Mouse (Mus musculus): ENCODE data around the gene Gm45234.

Gene Gm45234

GRCm38 (mm10) chr6:124740211-124740887 lies 15.5 kb downstream of the Gm45234 start:
- in situ Hi-C loops (cut with MboI, MseI), result no loop called here

GRCm38 (mm10) chr6:124739231-124739796 lies 16.5 kb downstream of the Gm45234 start:
- in situ Hi-C loops (cut with MboI, MseI), result no loop called here

GRCm38 (mm10) chr6:124738511-124739023 lies 17.3 kb downstream of the Gm45234 start, which contains the start of gene Ptpn6:
Gene Ptpn6 (minus strand): TSS chr6:124738714.
- in situ Hi-C loops (cut with MboI, MseI), result no loop called here

GRCm38 (mm10) chr6:124737040-124737439 lies 18.8 kb downstream of the Gm45234 start:
- in situ Hi-C loops (cut with MboI, MseI), result no loop called here

- in situ Hi-C loops (cut with MboI, MseI), result no loop called here
These were observed 21.4 kb downstream of the Gm45234 start for GRCm38 (mm10) chr6:124734417-124734816.

GRCm38 (mm10) chr6:124732476-124733370 lies 23.1 kb downstream of the Gm45234 start:
- in situ Hi-C loops (cut with MboI, MseI), result no loop called here

- in situ Hi-C loops (cut with MboI, MseI), result no loop called here
These were observed 24.8 kb downstream of the Gm45234 start for GRCm38 (mm10) chr6:124731038-124731437.

GRCm38 (mm10) chr6:124729850-124730705 lies 25.7 kb downstream of the Gm45234 start:
- in situ Hi-C loops (cut with MboI, MseI), result no loop called here

GRCm38 (mm10) chr6:124728621-124729020 lies 27.2 kb downstream of the Gm45234 start:
- in situ Hi-C loops (cut with MboI, MseI), result no loop called here

- in situ Hi-C loops (cut with MboI, MseI), result loop anchor here (25.0 kb wide), 1 partner anchor 1912 kb away; the partner anchor contains the start of genes Foxj2 and Slc2a3
These were observed 31.3 kb downstream of the Gm45234 start for GRCm38 (mm10) chr6:124724472-124724871.

- in situ Hi-C loops (cut with MboI, MseI), result loop anchor here (25.0 kb wide), 1 partner anchor 1911 kb away; the partner anchor contains the start of genes Foxj2 and Slc2a3
These were observed 32.3 kb downstream of the Gm45234 start for GRCm38 (mm10) chr6:124723541-124723940.

- in situ Hi-C loops (cut with MboI, MseI), result loop anchor here (25.0 kb wide), 1 partner anchor 1911 kb away; the partner anchor contains the start of genes Foxj2 and Slc2a3
These were observed 32.8 kb downstream of the Gm45234 start for GRCm38 (mm10) chr6:124722876-124723473.

- in situ Hi-C loops (cut with MboI, MseI), result loop anchor here (25.0 kb wide), 1 partner anchor 1909 kb away; the partner anchor contains the start of genes Foxj2 and Slc2a3
These were observed 34.9 kb downstream of the Gm45234 start for GRCm38 (mm10) chr6:124720904-124721303.

GRCm38 (mm10) chr6:124719354-124719978 lies 36.4 kb downstream of the Gm45234 start:
- in situ Hi-C loops (cut with MboI, MseI), result loop anchor here (25.0 kb wide), 1 partner anchor 1907 kb away; the partner anchor contains the start of genes Foxj2 and Slc2a3

- in situ Hi-C loops (cut with MboI, MseI), result loop anchor here (25.0 kb wide), 1 partner anchor 1906 kb away; the partner anchor contains the start of genes Foxj2 and Slc2a3
These were observed 37.1 kb downstream of the Gm45234 start for GRCm38 (mm10) chr6:124718703-124719102.

- in situ Hi-C loops (cut with MboI, MseI), result loop anchor here (25.0 kb wide), 1 partner anchor 1906 kb away; the partner anchor contains the start of genes Foxj2 and Slc2a3
These were observed 37.9 kb downstream of the Gm45234 start for GRCm38 (mm10) chr6:124717968-124718367.

GRCm38 (mm10) chr6:124716864-124717490 lies 38.8 kb downstream of the Gm45234 start:
- in situ Hi-C loops (cut with MboI, MseI), result loop anchor here (25.0 kb wide), 1 partner anchor 1905 kb away; the partner anchor contains the start of genes Foxj2 and Slc2a3

- in situ Hi-C loops (cut with MboI, MseI), result loop anchor here (25.0 kb wide), 1 partner anchor 1901 kb away; the partner anchor contains the start of genes Foxj2 and Slc2a3
These were observed 42.9 kb downstream of the Gm45234 start for GRCm38 (mm10) chr6:124712918-124713317.

Data from T-helper 1 cell (primary cell).